Mouse (Mus musculus) ES-Bruce4 (cell line): Measurements from ENCODE around the gene Nxpe3.

Experiments
- EP300 ChIP-seq: IDR thresholded peaks from 2 replicates; pipeline ENCODE4 v1.6.1; 2011; ENCODE audit warnings: low read depth, low read length; ENCODE audit not compliant: insufficient read depth
- POLR2A ChIP-seq: IDR thresholded peaks from one replicate; pipeline ENCODE4 v1.8.1; 2011; ENCODE audit warnings: low read length; ENCODE audit not compliant: insufficient read depth

DNA sequence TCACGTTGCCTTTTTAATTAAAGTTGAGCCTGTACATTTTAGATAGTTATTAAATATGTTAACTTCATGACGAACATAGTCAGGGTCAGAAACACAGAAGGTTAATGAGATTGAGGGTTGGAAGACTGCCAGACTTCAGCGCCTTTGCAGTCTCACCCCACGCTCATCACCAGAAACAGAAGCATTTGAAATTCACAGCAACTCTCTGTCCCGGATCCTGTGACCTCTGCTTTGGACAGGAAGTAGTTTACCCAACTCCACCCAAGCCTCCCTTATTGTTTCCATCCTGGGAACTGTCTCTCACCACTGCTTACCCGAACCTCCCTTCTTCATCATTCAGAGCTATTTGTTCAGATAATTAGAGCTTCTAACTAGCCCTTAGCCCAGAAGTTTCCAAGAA lies 19.1 kb downstream of the Nxpe3 start:
- TF ChIP-seq EP300 (no peak), POLR2A (no peak)
